Mouse (Mus musculus): ENCODE measurements around the gene Gm47283. TPM values are rescaled to one million over a fixed set of nuclear protein-coding genes. Genes with fewer than 3 reads are reported as not detected.
"Not testable (repeated sequence)": the region's sequence is repeated elsewhere in the genome, so short reads cannot be mapped to it uniquely, and the experiment has no call there.

Gene Gm47283
- polyA plus RNA-seq, 1 experiment from 2014 or later: not detected

DNA sequence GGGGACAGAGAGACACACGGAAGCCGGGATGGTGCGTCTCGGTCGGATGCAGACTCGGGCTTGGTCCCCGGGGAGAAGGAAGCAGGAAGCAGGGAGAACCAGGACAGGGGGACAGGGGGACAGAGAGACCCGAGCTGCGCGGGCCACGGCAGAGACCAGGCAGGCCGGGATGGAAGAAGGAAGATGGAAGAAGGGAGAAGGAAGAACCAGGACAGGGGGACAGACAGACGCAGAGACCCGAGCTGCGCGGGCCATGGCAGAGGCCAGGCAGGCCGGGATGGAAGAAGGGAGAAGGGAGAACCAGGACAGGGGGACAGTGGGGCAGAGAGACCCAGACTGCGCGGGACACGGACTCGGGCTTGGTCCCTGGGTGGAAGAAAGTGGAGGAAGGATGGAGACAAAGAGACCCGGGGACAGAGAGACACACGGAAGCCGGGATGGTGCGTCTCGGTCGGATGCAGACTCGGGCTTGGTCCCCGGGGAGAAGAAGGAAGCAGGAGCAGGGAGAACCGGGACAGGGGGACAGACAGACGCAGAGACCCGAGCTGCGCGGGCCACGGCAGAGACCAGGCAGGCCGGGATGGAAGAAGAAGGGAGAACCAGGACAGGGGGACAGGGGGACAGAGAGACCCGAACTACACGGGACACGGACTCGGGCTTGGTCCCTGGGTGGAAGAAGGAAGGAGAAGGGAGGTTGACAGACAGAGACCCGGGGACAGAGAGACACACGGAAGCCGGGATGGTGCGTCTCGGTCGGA is 41.3 kb upstream of the Gm47283 start:
- peak; percentile 17 for DNase-seq (ENCODE audit: extremely low spot score, low spot score)
- H3K4me3 ChIP-seq; H3K27ac ChIP-seq; H3K4me1 ChIP-seq; H3K27me3 ChIP-seq (ENCODE audit: poor library complexity, severe bottlenecking): not testable (repeated sequence)
- H3K9me3 ChIP-seq: peaks cover 66% of the 10 kb centered on the region
- H3K36me3 ChIP-seq (replicated peaks): peaks cover 61% of the 10 kb centered on the region
- 86% methylated on average over 40 of the region's 46 CpGs for WGBS

DNA sequence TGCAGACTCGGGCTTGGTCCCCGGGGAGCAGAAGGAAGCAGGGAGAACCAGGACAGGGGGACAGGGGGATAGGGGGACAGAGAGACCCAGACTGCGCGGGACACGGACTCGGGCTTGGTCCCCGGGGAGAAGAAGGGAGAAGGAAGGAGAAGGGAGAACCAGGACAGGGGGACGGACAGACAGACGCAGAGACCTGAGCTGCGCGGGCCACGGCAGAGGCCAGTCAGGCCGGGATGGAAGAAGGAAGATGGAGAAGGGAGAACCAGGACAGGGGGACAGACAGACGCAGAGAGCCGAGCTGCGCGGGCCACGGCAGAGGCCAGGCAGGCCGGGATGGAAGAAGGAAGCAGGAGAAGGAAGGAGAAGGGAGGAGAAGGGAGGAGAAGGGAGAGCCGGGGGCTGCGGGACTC is 40.7 kb upstream of the Gm47283 start:
- 81% methylated on average over 2 of the region's 21 CpGs for WGBS
- Histone ChIP-seq H3K27me3 (ENCODE audit: poor library complexity, severe bottlenecking) (no peaks in the 10 kb centered on the region), H3K9me3 (peaks cover 62% of the 10 kb centered on the region), H3K36me3 (replicated peaks) (peaks cover 56% of the 10 kb centered on the region), H3K4me3 (no peak overlapping the region), H3K4me1 (no peaks in the 10 kb centered on the region), H3K27ac (no peak overlapping the region)
- no peak for DNase-seq (ENCODE audit: extremely low spot score, low spot score)

DNA sequence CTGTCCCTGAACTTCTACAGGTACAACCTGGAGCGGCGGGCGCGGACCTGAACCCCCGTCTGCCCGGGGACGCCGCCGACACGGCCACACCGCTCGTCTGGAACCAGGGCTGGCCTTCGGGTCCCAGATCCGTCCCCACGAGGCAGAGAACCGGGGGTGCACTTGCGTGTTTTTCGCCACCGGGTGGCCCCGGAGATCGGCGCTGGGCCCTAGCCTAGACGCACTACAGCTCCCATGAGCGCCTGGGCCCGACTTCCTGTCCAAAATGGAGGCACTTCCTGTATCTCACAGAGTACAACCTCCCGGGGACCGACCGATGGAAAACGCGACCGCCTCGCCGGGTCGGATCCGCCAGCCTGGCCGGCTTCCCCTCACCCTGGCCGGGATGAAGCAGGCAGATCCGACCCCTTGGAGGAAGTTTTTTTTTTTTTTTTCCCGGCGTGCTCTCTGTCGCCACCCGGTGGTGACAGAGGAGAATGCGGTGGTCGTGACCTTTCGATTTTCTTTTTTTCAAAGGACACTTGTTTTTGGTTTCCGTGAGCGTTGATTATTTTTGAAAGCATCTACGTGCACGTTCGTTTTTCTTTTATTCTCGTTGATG is 40.1 kb upstream of the Gm47283 start:
- Histone ChIP-seq H3K4me3 (0 out of 2 replicates have a peak overlapping the region, but pooled peaks have one; percentile 0), H3K9me3 (peaks cover 56% of the 10 kb centered on the region), H3K36me3 (replicated peaks) (peaks cover 49% of the 10 kb centered on the region)
- 71% methylated on average over 51 of the region's 51 CpGs for WGBS
- not testable (repeated sequence) for H3K27ac ChIP-seq; H3K27me3 ChIP-seq (ENCODE audit: poor library complexity, severe bottlenecking); H3K4me1 ChIP-seq
- peak; percentile 83 for DNase-seq (ENCODE audit: extremely low spot score, low spot score)

DNA sequence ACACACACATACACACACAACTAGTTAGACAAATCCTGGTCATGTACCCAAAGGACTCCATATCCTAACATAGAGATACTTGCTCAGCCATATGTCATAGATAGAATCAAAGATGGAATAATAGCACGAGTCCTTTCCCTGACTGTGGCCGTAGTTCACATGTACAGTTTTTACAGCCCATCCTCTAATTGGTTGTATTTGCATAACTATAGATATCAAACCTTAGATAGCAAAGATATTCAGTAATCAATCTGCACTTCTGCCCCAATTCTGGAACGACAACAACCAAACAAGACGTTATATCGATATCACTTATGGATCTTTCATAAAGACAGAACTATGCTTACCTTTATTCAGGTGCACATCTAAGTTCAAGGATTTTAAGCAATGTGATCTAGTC is 39.3 kb upstream of the Gm47283 start:
- not testable (repeated sequence) for H3K27me3 ChIP-seq (ENCODE audit: poor library complexity, severe bottlenecking); DNase-seq (ENCODE audit: extremely low spot score, low spot score)
- 94% methylated on average over 5 of the region's 5 CpGs for WGBS

DNA sequence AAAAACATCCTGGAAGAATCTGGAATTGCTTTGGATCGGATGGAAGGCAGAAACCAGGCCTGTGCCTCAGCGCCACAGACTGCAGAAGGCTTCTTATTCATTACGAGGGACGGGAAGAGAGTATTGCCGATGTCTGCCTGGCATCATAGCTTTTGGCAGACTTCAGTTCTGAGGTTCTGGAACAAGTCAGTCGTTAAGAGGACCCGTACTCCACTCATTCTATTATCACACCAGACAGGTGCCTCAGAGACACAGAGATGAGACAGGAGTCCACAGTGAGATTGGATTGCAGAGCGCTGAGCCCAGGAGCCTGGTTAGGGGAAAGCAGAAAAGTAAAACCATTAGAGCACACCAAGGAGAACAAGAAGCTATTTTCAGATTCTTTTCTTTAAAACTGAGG is 29.8 kb upstream of the Gm47283 start, which contains the start of gene Gm21860:
TSS of gene Gm21860 (minus strand) at position 101 of the 400 bp plus-strand sequence.
- WGBS: no CpG with 5 or more reads among the region's 8 CpGs
- not testable (repeated sequence) for DNase-seq (ENCODE audit: extremely low spot score, low spot score); H3K27ac ChIP-seq; H3K36me3 ChIP-seq (replicated peaks); H3K4me3 ChIP-seq; H3K9me3 ChIP-seq; H3K27me3 ChIP-seq (ENCODE audit: poor library complexity, severe bottlenecking); H3K4me1 ChIP-seq

More for the DNA sequence above, 39.3 kb upstream of the Gm47283 start:
- not testable (repeated sequence) for H3K27ac ChIP-seq, H3K4me3 ChIP-seq, H3K4me1 ChIP-seq
- Histone ChIP-seq H3K36me3 (replicated peaks) (peaks cover 42% of the 10 kb centered on the region), H3K9me3 (peaks cover 48% of the 10 kb centered on the region)

DNA sequence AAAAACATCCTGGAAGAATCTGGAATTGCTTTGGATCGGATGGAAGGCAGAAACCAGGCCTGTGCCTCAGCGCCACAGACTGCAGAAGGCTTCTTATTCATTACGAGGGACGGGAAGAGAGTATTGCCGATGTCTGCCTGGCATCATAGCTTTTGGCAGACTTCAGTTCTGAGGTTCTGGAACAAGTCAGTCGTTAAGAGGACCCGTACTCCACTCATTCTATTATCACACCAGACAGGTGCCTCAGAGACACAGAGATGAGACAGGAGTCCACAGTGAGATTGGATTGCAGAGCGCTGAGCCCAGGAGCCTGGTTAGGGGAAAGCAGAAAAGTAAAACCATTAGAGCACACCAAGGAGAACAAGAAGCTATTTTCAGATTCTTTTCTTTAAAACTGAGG is 54.5 kb downstream of the Gm47283 start, which contains the start of gene Gm21748:
TSS of gene Gm21748 (minus strand) at position 101 of the 400 bp plus-strand sequence.
- not testable (repeated sequence) for DNase-seq (ENCODE audit: extremely low spot score, low spot score); H3K36me3 ChIP-seq (replicated peaks); H3K4me1 ChIP-seq; H3K27me3 ChIP-seq (ENCODE audit: poor library complexity, severe bottlenecking); H3K9me3 ChIP-seq; H3K4me3 ChIP-seq; H3K27ac ChIP-seq
- WGBS: no CpG with 5 or more reads among the region's 8 CpGs

Other genes with a start within 250 kb of the Gm47283 start
- gene Gm21860, start 29.9 kb upstream of the Gm47283 start, polyA plus RNA-seq (2016; fragmentation: Nextera tagmentation; extraction: Ambion mirVana): not detected in 2 replicates
- gene Gm21748, start 54.4 kb downstream of the Gm47283 start, polyA plus RNA-seq (2016; fragmentation: Nextera tagmentation; extraction: Ambion mirVana): not detected in 2 replicates

All from forebrain, embryonic 10.5 days (tissue).